Mouse (Mus musculus) bone marrow macrophage, adult 2 months (primary cell): ENCODE measurements at regions not wholly inside any gene's neighbourhood (a gene's known extent, or its start where the extent isn't known, plus 50 kb on each side); places are given as distances from the start of the nearest gene placed in this dataset.
"Not testable (repeated sequence)": the region's sequence is repeated elsewhere in the genome, so short reads cannot be mapped to it uniquely, and the experiment has no call there.

Source experiments
- H3K27ac ChIP-seq: 2 replicates; pipeline ENCODE4 v1.5.1; 2012; ENCODE audit warnings: low read depth, low read length; ENCODE audit not compliant: insufficient read depth
- H3K4me1 ChIP-seq: 2 replicates; pipeline ENCODE4 v1.6.1; 2012; ENCODE audit warnings: low read length; ENCODE audit not compliant: control insufficient read depth, insufficient read depth
- H3K4me3 ChIP-seq: 2 replicates; pipeline ENCODE4 v1.5.1; 2012; ENCODE audit warnings: mild to moderate bottlenecking, low read length, moderate library complexity; ENCODE audit not compliant: insufficient read depth
- CTCF ChIP-seq: IDR thresholded peaks from 2 replicates; pipeline ENCODE4 v1.5.1; 2012; ENCODE audit warnings: low read depth, mild to moderate bottlenecking, low read length, moderate library complexity
- POLR2A ChIP-seq: IDR thresholded peaks from 2 replicates; pipeline ENCODE4 v1.6.1; 2012; ENCODE audit warnings: mild to moderate bottlenecking, low read depth, low read length, borderline replicate concordance

GRCm38 (mm10) chr11:22420003-22420723 lies 78.1 kb upstream of the Ehbp1 start:
- Histone ChIP-seq H3K27ac (no peak overlapping the region), H3K4me1 (peaks cover 7% of the 10 kb centered on the region), H3K4me3 (no peak overlapping the region)
- no peak for TF ChIP-seq POLR2A

GRCm38 (mm10) chr11:22421762-22422161 lies 79.7 kb upstream of the Ehbp1 start:
- Histone ChIP-seq H3K4me3 (no peak overlapping the region), H3K4me1 (peaks cover 7% of the 10 kb centered on the region), H3K27ac (no peak overlapping the region)
- TF ChIP-seq CTCF (no peak), POLR2A (no peak)

GRCm38 (mm10) chr11:22437140-22437850 lies 74.6 kb upstream of the Tmem17 start:
- peak; percentile 30; the same call in 1 of the 2 replicates for TF ChIP-seq CTCF
- no peak for TF ChIP-seq POLR2A
- Histone ChIP-seq H3K27ac (peak overlapping the region; percentile 91), H3K4me1 (peaks cover 36% of the 10 kb centered on the region), H3K4me3 (no peak overlapping the region)

- TF ChIP-seq CTCF (no peak), POLR2A (no peak)
- peak overlapping the region; percentile 82 for H3K27ac ChIP-seq
Observed at GRCm38 (mm10) chr11:22437851-22438215, 74.1 kb upstream of the Tmem17 start.

GRCm38 (mm10) chr11:22438441-22439066 lies 73.3 kb upstream of the Tmem17 start:
- H3K4me3 ChIP-seq, result no peak overlapping the region
- no peak for TF ChIP-seq CTCF
- TF ChIP-seq POLR2A, result no peak
- no peak overlapping the region for H3K27ac ChIP-seq
- H3K4me1 ChIP-seq, result peaks cover 36% of the 10 kb centered on the region

More at GRCm38 (mm10) chr11:22437851-22438215, 74.1 kb upstream of the Tmem17 start:
- H3K4me3 ChIP-seq, result no peak overlapping the region
- peaks cover 36% of the 10 kb centered on the region for H3K4me1 ChIP-seq

- peak overlapping the region; percentile 31 for H3K27ac ChIP-seq
- H3K4me3 ChIP-seq, result no peak overlapping the region
- no peak for TF ChIP-seq CTCF
- TF ChIP-seq POLR2A, result no peak
- peaks cover 35% of the 10 kb centered on the region for H3K4me1 ChIP-seq
Observed at GRCm38 (mm10) chr11:22440521-22440920, 71.4 kb upstream of the Tmem17 start.

GRCm38 (mm10) chr11:22453161-22453560 lies 58.7 kb upstream of the Tmem17 start:
- H3K4me1 ChIP-seq, result no peaks in the 10 kb centered on the region

GRCm38 (mm10) chr11:22456286-22456685 lies 55.6 kb upstream of the Tmem17 start:
- Histone ChIP-seq H3K27ac (no peak overlapping the region), H3K4me3 (no peak overlapping the region), H3K4me1 (no peaks in the 10 kb centered on the region)
- TF ChIP-seq CTCF (no peak), POLR2A (no peak)

More at GRCm38 (mm10) chr11:22453161-22453560, 58.7 kb upstream of the Tmem17 start:
- Histone ChIP-seq H3K27ac (no peak overlapping the region), H3K4me3 (no peak overlapping the region)
- TF ChIP-seq CTCF (no peak), POLR2A (no peak)

GRCm38 (mm10) chr11:22457220-22457619 lies 54.7 kb upstream of the Tmem17 start:
- Histone ChIP-seq H3K4me1 (no peaks in the 10 kb centered on the region), H3K27ac (no peak overlapping the region), H3K4me3 (no peak overlapping the region)
- TF ChIP-seq POLR2A (no peak), CTCF (no peak)

- Histone ChIP-seq H3K4me3 (no peak overlapping the region), H3K4me1 (no peaks in the 10 kb centered on the region), H3K27ac (no peak overlapping the region)
- no peak for TF ChIP-seq CTCF
- no peak for TF ChIP-seq POLR2A
Observed at GRCm38 (mm10) chr11:22458951-22459703, 52.8 kb upstream of the Tmem17 start.

- not testable (repeated sequence) for H3K27ac ChIP-seq, H3K4me3 ChIP-seq, H3K4me1 ChIP-seq
Observed at GRCm38 (mm10) chr11:22461019-22461735, 50.7 kb upstream of the Tmem17 start.
